Mouse (Mus musculus): Measurements from ENCODE around the gene Caprin2.

The Caprin2 gene

DNA sequence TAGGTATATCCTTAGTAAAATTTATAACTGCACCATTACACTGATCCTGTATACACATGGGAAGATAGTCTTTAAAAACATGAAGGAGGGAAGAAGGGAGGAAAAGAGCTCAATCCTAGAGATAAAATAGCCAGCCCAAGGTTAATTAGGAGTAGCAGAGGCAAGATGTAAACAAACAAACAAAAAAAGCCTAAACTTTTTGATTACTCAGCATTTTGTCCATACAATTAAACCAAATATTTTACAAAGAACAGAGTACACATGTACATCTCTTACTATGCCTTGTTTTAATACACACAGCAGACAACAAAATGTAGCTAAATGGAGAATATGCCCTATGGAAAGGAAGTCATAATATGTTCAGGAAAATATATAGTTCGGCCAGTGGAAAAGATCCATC lies 54.3 kb downstream of the Caprin2 start:
- no peak for DNase-seq (ENCODE audit: low read depth)

DNA sequence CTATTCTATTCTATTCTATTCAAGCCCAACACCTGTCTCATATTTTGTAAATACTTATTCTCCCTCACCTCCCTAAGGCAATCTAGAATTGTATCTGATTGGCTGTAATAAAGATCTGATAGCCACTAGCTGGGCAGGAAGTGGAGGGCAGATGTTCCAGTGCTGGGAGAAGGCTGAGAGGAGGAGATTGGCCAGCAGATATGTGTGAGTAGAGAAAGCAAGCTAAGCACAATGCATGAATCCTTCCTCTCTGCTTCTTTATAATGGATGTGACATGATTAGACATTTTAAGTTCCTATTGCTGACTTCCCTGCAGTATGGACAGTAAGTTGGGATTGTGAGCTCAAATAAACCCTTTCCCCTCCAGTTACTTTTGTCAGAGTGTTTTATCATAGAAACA lies 57.6 kb downstream of the Caprin2 start:
- DNase-seq (ENCODE audit: low read depth), result no peak

DNA sequence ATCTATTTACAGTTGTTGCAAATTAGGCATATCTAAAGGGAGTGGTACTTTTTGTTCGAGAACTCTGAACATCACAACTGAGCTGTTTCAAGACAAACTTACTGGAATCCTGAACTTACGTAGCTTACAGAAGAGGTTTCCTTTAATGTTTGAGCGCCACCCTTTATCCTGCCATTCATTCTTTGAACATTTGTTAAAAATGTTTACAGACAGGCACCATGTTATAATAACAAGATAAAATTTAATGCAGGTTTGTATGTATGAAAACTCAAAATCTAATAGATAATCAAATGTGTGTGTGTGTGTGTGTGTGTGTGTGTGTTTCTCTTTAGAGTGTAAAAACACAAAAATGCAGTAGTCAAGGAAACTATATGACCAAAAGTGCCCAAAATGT lies 64.3 kb downstream of the Caprin2 start:
- no peak for DNase-seq (ENCODE audit: low read depth)

DNA sequence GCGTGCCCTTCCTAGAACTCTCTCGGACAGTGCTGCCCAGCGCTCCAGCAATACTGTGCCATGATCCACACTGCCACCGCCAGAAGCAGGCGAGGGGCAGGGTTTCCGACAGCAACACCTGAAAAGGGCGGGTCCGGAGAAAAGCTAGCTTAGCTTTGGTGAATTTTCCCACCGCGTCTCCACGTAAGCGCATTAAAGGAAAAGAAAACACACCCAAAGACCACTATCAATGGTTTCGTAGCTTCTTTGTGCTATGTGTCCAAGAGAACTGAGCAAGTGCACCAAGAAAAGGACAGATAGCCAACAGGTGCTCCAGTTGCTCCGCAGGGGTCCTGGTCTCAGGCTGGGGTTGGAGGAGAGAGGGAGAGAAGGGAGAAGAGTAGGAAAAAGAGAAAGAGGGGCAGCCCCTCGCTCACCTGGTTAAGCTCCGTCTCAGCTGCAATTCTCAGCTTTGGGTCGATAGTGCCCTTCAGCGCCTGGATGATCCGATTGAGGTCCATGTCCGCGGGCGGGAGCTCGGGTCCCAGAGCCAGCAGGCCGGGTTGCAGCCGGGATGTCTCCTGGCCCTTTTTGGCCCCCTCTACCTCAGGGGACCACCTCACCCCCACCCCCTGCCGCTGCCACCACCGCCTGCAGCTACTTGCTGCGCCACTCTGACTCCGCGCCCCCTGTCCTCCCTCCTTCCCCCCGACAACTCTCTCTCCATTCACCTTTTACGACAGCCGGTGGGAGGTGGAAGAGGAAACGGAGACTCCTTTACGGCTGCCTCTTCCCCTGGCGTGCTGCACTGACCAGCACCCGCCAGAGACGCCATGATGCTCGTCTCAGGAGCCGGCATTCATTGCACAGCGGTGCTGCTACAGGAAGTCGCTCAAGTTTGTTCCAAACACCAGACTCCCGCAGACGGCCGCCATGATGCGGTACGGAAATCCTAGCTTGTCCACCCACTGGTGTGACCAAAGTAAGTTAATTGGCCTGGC lies 65.0 kb downstream of the Caprin2 start, which contains the start of gene Ipo8:
Gene Ipo8, minus strand, starts transcription at position 720 of the 980 bp plus-strand sequence.
- peak; percentile 87 for DNase-seq (ENCODE audit: low read depth)

GRCm38 (mm10) chr6:148830355-148830747 lies 65.7 kb downstream of the Caprin2 start:
- peak; percentile 12 for DNase-seq (ENCODE audit: low read depth)

GRCm38 (mm10) chr6:148826119-148826518 lies 69.9 kb downstream of the Caprin2 start:
- DNase-seq (ENCODE audit: low read depth), result no peak

- DNase-seq (ENCODE audit: low read depth), result no peak
These were observed 77.3 kb downstream of the Caprin2 start for GRCm38 (mm10) chr6:148818624-148819343.

- DNase-seq (ENCODE audit: low read depth), result no peak
These were observed 79.3 kb downstream of the Caprin2 start for GRCm38 (mm10) chr6:148816751-148817150.

GRCm38 (mm10) chr6:148811117-148811516 lies 84.9 kb downstream of the Caprin2 start:
- DNase-seq (ENCODE audit: low read depth), result no peak

DNA sequence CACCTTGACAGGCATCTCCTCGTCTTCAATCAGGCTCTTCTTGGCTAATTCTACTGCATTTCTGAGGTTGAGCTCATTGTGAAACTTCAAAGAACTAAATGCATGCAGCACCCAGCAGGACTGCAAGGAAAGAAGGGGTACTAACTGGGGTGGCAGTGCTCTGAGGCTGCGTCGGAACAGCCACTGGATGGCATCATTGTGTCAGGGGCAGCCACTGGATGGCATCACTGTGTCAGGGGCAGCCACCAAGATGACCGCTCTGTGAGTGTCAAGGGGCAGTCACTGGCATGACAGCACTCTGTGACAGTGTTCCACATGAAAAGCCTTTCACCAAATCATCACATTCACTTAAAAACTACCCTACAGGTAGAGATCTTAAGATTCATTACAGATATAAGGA lies 96.3 kb downstream of the Caprin2 start:
- DNase-seq (ENCODE audit: low read depth), result no peak

GRCm38 (mm10) chr6:148795145-148795544 lies 100.9 kb downstream of the Caprin2 start:
- no peak for DNase-seq (ENCODE audit: low read depth)
